Mouse (Mus musculus) layer of hippocampus, postnatal 25 days (tissue): Measurements from ENCODE around the gene Rad51. TPM values are rescaled to one million over a fixed set of nuclear protein-coding genes. Genes with fewer than 3 reads are reported as not detected.

Experiments used
- DNase-seq, 2 experiments: peaks; one replicate each; pipeline ENCODE4 v3.0.0; 2022; ENCODE audit warnings: mixed read lengths in 2 of 2, low spot score in 1 of 2; ENCODE audit errors: extremely low spot score in 1 of 2
- total RNA-seq, 2 experiments: library from RNA; stranded (reverse); gene quantifications; 2 replicates each; pipeline ENCODE4 v1.2.3; 2021

Gene Rad51
- total RNA-seq, 2 experiments from 2014 or later: 0.99 to 1.2 TPM

GRCm38 (mm10) chr2:119163135-119163534 is 50.5 kb downstream of the Rad51 start:
- no peak for DNase-seq

- no peak for DNase-seq
Measured at GRCm38 (mm10) chr2:119163999-119164398, 51.4 kb downstream of the Rad51 start.

- no peak for DNase-seq
Measured at GRCm38 (mm10) chr2:119165401-119165800, 52.8 kb downstream of the Rad51 start.

GRCm38 (mm10) chr2:119166901-119167865 is 54.6 kb downstream of the Rad51 start, which contains the start of gene Gchfr:
Gene Gchfr, plus strand, starts transcription at chr2:119167773.
- DNase-seq: peak in 1 of 2 experiments; percentile 18

DNA sequence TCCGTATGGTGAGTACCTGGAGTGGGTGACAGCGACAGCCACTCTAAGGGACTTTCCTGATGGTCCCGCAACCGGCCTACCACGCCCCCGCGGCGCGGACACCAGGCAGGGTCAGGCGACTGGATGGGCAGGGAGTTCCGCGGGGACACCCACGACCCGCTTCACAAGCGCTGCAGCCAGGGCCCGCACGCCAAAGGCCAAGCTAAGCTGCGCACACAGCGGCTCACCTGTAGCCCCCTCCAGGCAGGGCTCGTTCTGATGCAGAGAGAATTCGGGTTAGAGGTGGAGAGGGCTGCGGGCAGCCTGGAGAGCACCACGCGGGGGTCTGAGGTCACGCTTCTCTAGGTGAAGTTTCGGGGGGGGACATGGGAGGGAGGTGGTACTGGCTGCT is 55.3 kb downstream of the Rad51 start:
- DNase-seq: no peak

DNA sequence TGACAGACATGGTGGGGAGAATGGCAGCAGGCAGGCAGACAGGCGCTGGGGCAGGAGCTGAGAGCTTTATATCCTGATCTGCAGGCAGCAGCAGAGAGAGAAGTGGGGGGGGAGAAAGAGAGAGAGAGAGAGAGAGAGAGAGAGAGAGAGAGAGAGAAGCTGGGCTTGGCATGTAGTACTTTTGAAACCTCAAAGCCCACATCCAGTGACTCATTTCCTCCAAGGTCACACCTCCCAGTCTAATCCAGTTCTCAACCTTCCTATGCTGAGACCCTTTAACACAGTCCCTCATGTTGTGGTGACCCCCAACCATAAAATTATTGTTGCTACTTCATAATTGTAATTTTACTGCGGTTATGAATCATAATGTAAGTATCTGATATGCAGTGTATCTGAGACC is 57.7 kb downstream of the Rad51 start:
- DNase-seq: no peak

- DNase-seq: no peak
Measured at GRCm38 (mm10) chr2:119171574-119171973, 59.0 kb downstream of the Rad51 start.

GRCm38 (mm10) chr2:119172446-119172845 is 59.9 kb downstream of the Rad51 start:
- no peak for DNase-seq

DNA sequence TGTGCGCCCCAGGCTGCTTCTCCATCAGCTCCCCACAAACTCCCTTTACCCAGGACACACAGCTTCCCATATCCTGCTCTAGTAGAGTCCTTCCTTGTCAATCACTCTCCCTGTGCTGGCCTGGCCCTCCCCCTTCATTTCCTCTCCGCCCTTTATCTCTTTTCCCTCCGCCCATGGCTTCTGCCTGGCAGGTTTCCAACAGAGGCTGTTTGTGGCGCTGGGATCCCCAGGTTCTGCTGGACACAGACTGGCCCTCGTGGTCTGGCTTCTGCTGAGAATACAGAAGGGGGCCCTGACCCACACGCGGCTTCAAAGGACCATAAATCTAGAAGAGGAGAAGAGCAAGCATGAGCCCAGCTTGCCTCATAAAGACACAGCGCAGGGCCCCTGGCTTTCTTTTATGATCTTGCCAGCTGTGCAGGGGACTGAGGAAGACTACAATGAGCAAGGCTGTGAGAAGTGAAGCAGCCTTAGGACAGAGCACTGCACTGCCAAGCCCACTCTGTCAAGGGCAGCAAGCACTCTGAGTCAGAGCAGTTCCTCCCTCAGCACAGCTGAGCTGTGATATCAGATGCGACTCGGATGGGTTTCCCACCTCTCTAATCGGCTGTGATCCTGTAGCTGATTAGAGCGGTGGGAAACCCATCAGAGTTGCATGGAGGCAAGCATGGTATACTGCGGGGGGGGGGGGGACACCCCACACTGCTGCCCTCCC is 60.4 kb downstream of the Rad51 start:
- DNase-seq: no peak

DNA sequence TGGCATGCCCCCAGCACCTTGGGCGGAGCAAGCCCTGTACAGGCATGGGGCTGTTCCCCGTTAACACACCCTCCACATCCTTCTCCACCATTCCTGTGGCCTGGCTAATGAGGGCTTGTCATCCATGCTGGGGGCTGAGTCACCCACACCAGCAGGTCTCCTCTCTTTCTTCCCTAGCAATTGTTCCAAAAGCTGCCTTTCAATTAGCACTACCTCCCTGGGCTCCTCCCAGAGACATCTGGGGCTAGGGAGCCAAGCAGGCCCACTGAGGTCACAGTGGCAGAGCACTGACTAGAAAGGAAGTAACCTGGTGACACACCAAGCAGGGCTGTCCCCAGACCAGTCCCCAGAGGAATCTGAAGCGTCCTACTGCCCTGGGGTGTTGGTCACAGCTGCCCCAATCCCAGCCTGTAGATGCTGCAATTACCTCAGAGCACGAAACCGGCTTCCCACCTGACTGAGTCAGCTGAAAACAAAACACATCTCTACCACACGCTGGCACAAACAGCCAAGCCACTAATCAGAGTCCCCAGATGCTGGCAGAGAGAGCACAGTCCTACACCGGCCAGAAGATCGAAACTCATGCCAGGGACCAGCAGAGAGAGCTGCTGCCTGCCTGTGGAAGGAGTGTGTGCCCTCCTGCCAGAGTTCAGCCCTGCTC is 61.5 kb downstream of the Rad51 start, which contains the start of gene Gm14137:
Gene Gm14137 (plus strand): TSS at position 519 of the 661 bp plus-strand sequence.
- DNase-seq: no peak

DNA sequence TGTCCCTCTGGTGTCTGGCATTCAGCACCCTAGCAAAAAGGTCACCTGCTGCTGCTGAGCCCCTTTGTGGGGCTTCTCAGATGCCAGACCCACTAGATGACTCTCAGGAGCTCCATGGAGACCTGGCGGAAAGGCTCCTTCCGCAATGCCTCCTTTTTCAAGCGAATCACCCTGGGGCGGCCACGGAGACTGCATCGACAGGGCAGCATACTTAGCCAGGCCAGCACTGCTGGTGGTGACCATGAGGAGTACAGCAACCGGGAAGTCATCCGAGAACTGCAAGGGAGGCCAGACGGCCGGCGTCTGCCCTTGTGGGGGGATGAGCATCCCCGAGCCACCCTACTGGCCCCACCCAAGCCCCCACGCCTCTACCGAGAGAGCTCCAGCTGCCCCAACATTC is 62.3 kb downstream of the Rad51 start:
- DNase-seq: no peak

- DNase-seq: no peak
Measured at GRCm38 (mm10) chr2:119175614-119176013, 63.0 kb downstream of the Rad51 start.

DNA sequence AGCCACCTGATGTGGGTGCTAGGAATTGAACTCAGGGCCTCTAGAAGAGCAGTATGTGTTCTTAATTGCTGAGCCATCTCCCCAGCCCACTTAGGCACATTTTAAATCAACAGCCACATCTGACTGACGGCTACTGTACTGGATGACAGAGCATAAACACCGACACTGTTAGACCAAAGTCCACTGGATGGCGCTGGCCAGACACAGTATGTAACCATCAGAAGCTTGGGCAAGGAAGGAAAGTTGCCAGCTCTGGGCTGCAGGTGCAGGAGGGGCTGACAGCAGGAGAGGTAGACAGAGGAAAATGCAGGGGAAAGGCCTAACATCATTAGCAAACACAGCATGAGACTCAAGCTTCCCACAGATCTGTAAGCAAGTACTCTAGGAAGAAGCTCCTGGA is 64.2 kb downstream of the Rad51 start:
- DNase-seq: no peak

DNA sequence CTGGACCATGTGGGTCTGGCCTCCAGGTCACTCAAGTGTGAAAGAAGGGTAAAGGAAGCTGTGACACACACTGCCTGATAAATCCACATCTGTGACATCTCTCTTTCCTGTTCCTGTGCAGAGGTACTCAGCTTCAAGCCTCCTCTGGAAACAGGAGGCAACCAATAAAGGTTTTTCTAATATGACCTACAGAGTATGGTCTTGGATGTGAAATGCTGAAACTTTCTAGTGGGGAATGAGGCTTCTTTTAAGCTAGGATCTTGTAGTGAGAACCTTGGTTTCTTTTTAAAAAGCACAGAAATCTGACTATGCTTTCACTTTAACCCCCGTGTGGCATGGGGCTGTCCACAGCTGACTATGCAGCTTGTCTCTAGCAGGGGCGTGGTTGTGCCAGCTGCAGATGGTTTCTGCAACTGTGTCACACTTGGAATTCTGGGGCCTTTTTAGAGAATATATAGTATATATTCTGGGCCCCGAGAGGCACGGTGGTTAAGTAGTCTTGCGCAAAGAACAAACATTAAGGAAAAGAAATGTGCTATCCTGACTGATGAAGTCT is 64.9 kb downstream of the Rad51 start:
- no peak for DNase-seq

DNA sequence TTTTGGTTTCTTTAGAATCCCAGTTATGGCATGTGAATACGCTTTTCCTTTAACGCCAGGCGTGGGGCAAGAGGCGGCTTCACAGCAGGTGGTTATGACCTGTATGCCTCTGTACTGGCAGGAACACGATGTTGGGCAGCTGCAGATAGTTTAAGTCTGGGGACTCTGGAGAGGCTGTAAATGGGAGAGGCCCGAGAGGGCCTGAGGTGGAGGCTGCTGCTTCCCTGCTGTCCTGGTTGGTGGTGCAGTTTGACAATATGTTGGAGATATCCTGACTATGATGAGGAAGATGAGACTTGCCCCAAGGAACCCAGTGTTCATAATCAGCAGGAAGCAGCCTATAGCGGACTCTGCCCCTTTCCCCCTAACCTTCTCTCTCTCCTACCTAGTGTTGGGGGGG is 70.3 kb downstream of the Rad51 start:
- DNase-seq: no peak

DNA sequence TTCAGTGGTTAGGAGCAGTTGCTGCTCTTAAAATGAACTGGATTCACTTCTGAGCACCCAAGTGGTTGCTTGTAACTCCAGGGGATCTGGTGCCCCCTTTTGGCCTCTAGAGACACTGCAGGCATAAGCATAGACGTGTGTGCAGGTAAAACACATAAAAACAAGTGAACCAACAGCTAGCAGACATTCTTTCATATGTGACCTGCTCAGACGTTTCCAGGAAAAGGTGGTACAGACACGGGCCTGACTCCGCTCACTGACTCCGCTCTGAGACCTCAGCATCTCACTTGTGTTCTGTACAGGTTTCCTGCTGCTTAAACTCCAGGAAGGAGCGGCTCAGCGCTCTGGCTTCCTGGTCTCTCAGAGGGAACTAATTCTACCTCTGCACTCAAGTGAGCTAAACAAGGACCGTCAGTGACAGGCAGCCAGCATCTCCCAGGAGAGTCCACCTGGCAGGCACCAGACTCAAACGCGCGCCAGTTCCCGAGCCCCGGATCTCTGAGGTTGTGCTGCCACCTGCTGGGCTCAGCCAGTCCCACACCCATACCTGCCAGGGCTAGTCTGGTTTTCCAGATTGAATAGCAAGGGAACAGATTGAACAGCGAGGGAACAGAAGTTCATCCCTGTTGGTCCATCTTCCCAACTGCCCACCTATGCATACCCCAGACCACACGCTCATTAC is 76.6 kb downstream of the Rad51 start:
- peak; percentile 82 to 93 for DNase-seq

DNA sequence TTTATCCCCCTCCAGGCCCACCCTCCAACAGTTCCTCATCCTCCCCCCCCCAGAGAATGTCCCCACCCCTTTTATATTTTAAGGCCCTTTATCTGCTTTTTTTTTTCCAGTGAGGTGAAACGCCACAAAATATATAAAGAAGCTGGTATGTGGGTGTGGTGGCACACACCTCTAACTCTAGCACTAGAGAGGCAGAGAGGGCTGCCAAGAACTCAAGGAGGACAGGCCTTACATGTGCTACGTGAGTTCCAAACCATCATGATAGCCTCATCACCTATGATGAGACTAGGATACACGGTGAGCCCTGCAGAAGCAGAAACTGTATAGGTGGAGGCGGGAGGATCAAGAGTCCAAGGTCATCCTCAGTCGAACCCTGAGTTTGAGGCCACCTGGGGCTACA is 78.4 kb downstream of the Rad51 start:
- DNase-seq: no peak

- no peak for DNase-seq
Measured at GRCm38 (mm10) chr2:119194140-119194539, 81.5 kb downstream of the Rad51 start.

GRCm38 (mm10) chr2:119196316-119197108 is 83.9 kb downstream of the Rad51 start:
- DNase-seq: no peak
